Mouse (Mus musculus) olfactory bulb, adult 2 months (tissue): ENCODE results near the gene Kcnn1. TPM values are rescaled to one million over a fixed set of nuclear protein-coding genes. Genes with fewer than 3 reads are reported as not detected.

ENCODE experiments used
- H3K27ac ChIP-seq: fragments of 200-500 bp; 2 replicates; pipeline ENCODE4 v1.5.1; 2012; ENCODE audit warnings: low read depth, low read length; ENCODE audit not compliant: insufficient read depth
- H3K4me1 ChIP-seq: fragments of 200-500 bp; 2 replicates; pipeline ENCODE4 v1.6.1; 2012; ENCODE audit warnings: low read length; ENCODE audit not compliant: control insufficient read depth, insufficient read depth
- H3K4me3 ChIP-seq: fragments of 200-500 bp; 2 replicates; pipeline ENCODE4 v1.5.1; 2012; ENCODE audit warnings: mild to moderate bottlenecking, low read depth, low read length, moderate library complexity; ENCODE audit not compliant: insufficient read depth
- CTCF ChIP-seq: fragments of 200-500 bp; IDR thresholded peaks from 2 replicates; pipeline ENCODE4 v1.5.1; 2012; ENCODE audit warnings: low read depth, mild to moderate bottlenecking, low read length, moderate library complexity; ENCODE audit not compliant: insufficient read depth
- POLR2A ChIP-seq: fragments of 200-500 bp; IDR thresholded peaks from 2 replicates; pipeline ENCODE4 v1.6.1; 2012; ENCODE audit warnings: mild to moderate bottlenecking, low read depth, low read length, moderate library complexity; ENCODE audit not compliant: insufficient read depth
- WGBS: fragments of 180-500 bp; shearing (Covaris S2); methylation state at CpG from one replicate; pipeline ENCODE4 v1.1.7; 2018; 5-methylcytosine and 5-hydroxymethylcytosine counted together
- polyA plus RNA-seq: library from polyadenylated mRNA; stranded (reverse); fragments of >200 nt; gene quantifications from 2 replicates; pipeline ENCODE4 v1.2.4, GENCODE M21; 2012; ENCODE audit warnings: low replicate concordance; ENCODE audit not compliant: missing spikeins, insufficient read depth, insufficient read length

The Kcnn1 gene
- polyA plus RNA-seq, result not detected in 2 replicates

DNA sequence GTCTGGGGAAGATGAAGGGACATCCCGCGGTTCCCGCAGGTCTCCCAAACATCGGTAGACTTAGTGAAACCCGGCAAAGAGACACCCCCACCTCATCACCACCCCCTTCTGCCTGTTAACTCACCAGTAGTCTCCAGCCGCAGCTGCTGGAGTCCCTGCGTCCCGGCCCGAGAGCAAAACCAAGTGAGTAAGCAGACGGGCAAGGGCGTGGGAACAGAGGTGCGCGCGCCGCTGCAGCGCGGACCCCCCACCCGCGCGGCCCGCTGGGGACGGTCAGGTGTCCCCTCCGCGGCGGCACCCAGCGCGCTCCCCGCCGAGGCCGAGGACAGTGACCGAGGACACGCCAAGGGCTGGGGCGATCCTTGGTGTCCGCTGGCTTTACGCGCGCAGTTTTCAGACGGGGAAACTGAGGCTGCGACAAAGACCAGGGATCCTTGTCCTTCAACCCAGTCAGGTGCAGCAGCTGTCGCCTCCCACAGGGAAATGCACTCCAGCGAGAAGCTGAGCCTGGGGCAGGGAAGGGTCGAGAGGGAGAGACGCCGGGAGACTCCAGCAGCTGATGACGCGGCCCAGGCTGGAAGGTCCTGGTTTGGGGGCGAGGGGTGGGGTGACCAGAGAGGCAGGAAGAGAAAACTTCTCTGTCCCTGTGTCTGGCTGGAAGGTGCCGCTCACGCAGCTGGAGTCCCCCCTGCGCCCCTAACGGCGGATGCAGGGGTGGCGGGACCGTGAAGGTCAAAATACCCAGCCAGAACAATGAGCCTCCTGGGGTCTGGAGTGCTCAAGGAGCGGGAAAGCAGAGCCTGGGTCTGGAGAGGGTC, at the start of gene Kcnn1:
Gene Kcnn1 (minus strand): TSS at position 435 of the 818 bp plus-strand sequence.
- TF ChIP-seq CTCF, result peak; percentile 32; the same call in 1 of the 2 replicates
- no peak for TF ChIP-seq POLR2A
- peak within 1 kb of the TSS; percentile 57 for H3K27ac ChIP-seq
- 1% methylated on average over 55 of the region's 55 CpGs for WGBS

DNA sequence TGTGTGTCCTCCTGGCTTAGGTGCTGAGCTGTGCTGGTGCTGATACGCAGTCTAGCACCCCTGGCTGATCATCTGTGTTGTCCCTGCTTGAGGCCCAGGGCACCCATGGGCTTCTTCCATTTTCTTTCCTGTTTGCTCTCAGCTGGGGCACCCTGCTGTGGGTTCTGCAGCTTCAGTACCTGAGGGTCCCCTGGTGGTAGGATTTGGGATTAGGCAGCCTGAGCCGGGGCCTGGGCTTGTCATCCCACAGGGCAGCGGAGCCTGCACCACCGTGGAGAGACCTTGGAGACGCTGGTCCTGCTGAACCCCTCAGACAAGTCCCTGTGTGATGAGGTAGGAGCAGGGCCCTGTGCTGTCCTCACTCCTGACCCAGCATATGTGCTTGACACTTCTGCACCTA, 48.5 kb upstream of the Kcnn1 start:
- peaks cover 38% of the 10 kb centered on the region for H3K4me1 ChIP-seq
- no peak for TF ChIP-seq POLR2A
- no peak for TF ChIP-seq CTCF
- WGBS, result 81% methylated on average over 5 of the region's 5 CpGs
- no peak overlapping the region for H3K4me3 ChIP-seq
- H3K27ac ChIP-seq, result no peak overlapping the region

More for the DNA sequence above, at the start of gene Kcnn1:
- H3K4me1 ChIP-seq, result peaks cover 38% of the 10 kb centered on the region
- H3K4me3 ChIP-seq, result peak within 1 kb of the TSS; percentile 58

- H3K4me3 ChIP-seq, result no peak overlapping the region
- 84% methylated on average over 2 of the region's 2 CpGs for WGBS
- no peak for TF ChIP-seq CTCF
- no peak for TF ChIP-seq POLR2A
- peaks cover 18% of the 10 kb centered on the region for H3K4me1 ChIP-seq
- no peak overlapping the region for H3K27ac ChIP-seq
These were observed 44.5 kb upstream of the Kcnn1 start for GRCm38 (mm10) chr8:70907518-70907917.

DNA sequence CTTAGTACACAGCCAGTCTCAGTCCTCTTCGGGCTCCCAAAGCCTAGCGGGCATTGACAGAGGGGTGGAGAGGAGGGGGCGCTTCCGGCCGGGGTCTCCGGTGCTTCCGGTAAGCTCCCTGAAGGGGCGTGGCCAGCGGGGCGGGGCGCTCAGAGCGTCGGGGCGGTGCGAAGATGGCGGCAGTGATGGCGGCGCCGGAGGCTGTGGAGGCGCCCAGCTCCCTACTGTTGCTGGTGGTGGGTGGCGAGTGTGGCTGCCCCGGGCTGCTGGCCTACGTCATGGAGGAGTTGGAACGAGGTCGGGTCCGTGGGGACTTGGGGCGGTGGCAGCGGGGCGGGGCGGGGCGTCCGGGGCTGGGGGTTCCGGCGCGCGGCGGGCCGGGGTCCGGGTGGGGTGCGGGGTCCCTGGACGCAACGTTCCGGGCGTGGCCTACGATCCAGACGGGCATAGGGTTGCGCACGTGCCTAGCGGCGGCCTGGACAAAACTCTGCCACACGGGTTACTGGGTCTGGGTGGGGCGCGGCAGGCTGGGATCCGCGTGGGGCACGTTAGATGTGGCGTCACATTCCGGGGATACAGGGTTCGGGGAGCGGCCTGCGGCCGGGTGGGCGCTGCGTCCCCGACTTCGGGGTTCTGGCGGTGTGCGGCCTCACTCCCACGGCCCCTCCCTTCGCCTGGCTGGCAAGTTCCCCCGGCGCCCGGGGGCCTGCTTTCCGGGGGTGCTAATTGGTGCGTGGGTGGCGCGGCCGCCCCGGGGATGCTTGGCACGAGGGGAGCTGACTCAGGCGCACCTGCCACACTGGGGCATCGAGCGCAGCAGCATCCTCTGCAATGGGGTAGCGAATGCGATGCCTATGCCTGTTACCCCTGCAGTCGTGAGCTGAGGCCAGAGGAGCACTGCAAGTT, 43.0 kb upstream of the Kcnn1 start, which contains the start of gene Map1s:
Gene Map1s (plus strand): TSS at position 102 of the 906 bp plus-strand sequence.
- no peak for TF ChIP-seq CTCF
- TF ChIP-seq POLR2A, result 0 out of 2 replicates have a peak, but pooled peaks have one; percentile 8
- under 1% methylated on average over 71 of the region's 86 CpGs for WGBS
- peak within 1 kb of the TSS; percentile 95 for H3K4me3 ChIP-seq

DNA sequence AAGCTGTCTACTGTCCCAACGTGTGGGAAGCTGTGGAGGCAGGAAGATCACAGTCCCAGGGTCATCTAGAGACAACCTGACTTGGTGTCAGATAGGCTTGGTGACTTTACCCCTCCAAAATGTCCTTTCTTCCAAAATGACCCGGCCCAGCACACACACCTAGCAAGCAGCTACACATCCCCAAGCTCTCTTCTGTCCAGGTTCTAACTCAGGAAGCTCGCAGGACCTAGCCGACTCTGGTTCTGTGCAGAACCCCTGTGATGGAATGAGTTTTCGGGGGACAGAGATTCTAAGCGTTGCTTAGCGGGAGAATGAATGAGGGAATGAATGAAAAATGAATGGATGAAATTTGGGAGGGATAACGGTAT, 42.4 kb upstream of the Kcnn1 start:
- TF ChIP-seq CTCF (no peak), POLR2A (no peak)
- H3K27ac ChIP-seq, result peak overlapping the region; percentile 85
- H3K4me3 ChIP-seq, result peak overlapping the region; percentile 95
- 10% methylated on average over 8 of the region's 8 CpGs for WGBS
- peaks cover 7% of the 10 kb centered on the region for H3K4me1 ChIP-seq

More for the DNA sequence above, 43.0 kb upstream of the Kcnn1 start, which contains the start of gene Map1s:
- Histone ChIP-seq H3K27ac (peak within 1 kb of the TSS; percentile 86), H3K4me1 (peaks cover 12% of the 10 kb centered on the region)

DNA sequence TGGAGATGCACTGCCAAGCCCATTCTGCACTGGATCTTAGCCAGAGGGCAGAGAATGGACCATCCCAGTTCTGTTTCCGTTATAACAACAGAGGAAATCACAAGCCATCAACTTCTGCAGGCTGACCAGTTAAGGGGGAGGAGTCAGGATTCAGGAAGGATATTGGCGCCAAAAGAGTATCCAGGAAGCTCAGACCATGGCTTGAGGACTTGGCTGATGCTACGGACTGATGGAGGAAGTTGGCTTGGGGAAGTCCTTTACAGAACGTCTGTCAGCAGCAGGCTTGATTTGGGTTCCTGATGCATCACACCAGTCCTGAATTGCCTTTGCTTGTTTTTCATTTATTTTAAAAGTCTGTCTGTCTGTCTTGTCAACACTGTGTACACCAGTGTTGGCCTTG, 41.5 kb upstream of the Kcnn1 start:
- no peak overlapping the region for H3K4me3 ChIP-seq
- peaks cover 7% of the 10 kb centered on the region for H3K4me1 ChIP-seq
- TF ChIP-seq POLR2A (no peak), CTCF (no peak)
- no peak overlapping the region for H3K27ac ChIP-seq
- WGBS, result 64% methylated on average over 4 of the region's 4 CpGs

DNA sequence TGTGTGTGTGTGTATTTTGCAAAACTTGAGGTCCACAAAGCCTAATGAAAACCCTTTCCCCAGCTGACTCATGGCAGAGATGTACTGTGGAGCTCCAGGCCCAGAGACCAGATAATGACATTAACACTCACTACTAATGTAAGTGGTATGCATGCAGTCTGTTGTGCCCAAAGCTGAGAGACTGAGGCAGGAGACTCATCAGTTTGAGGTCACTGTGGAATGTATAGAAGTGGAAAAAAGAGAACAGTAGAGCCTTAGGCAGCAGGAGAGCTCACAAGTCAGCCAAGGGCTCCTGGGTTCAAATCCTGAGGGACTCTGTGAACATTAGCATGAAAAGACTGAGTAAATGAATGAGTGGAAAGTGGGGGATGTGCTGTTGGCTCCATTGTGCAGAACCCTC, 40.5 kb upstream of the Kcnn1 start:
- Histone ChIP-seq H3K27ac (no peak overlapping the region), H3K4me3 (no peak overlapping the region), H3K4me1 (peaks cover 7% of the 10 kb centered on the region)
- TF ChIP-seq CTCF, result no peak
- TF ChIP-seq POLR2A, result no peak

DNA sequence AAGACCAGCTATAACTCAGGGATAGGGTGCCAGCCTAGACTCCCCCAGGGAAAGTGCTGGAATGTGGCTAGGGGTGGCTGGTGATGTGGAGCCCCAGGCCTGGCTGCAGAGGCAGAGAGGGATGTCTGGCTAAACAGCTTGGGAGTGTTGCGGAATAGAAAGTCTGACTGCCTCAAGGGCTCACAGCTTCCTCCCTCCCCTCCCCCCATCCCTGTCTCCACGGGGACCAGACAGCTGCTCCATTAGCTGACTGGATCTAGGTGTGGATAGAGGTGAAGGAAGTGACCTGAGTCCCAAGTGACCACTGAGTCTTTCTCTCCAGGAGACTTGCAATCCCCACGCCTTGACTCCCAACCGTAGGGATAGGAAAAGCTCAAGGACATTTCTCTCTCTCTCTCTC, 40.1 kb upstream of the Kcnn1 start:
- peaks cover 7% of the 10 kb centered on the region for H3K4me1 ChIP-seq
- H3K4me3 ChIP-seq, result no peak overlapping the region
- no peak for TF ChIP-seq POLR2A
- no peak for TF ChIP-seq CTCF
- WGBS, result 50% methylated on average over 4 of the region's 4 CpGs
- H3K27ac ChIP-seq, result no peak overlapping the region
